Mouse (Mus musculus) c-Kit-positive CD71-negative TER-119-negative erythroid progenitor cells, embryonic 14.5 days (primary cell): ENCODE measurements around the gene Fosb.

Experiments used
- DNase-seq: peaks from one replicate; pipeline ENCODE4 v3.0.0-alpha.2; 2013; ENCODE audit warnings: low read depth

The Fosb gene

DNA sequence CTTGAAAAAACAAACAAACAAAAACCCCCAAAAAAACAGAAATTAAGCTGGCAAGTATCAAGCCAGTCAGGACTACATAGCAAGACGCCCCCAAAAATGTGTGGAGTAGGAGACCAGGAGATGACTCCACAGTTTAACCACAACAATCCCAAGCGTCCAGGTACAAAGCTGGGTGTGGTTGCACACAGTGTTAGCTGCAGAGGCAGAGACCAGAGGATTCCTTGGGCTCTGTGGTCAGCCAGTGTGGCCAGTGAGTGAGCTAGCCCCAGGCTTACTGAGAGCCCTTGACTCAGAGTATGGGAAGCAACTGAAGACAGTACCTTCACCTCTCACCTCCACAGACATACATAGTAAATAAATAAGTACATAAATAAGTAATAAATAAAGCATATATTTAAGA lies 22.1 kb upstream of the Fosb start:
- no peak for DNase-seq

DNA sequence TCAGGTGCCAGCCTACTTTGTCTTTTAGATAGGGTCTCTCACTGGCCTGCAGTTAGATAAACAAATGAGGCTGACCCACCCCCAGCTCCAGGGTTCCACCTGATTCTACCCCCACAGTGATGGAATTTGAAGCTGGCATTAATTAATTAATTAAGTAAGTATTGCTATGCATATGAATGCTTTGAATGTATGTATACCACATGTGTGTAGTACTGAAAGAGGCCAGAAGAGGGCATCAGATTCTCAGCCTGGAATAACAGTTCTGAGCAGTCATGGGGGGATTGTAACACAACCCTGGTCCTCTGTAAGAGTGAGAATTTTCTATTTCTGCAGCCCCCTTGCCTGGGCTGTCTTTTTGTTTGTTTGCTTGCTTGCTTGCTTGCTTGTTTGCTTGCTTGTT lies 18.6 kb upstream of the Fosb start:
- no peak for DNase-seq

GRCm38 (mm10) chr7:19327782-19328181 lies 17.9 kb upstream of the Fosb start:
- DNase-seq: no peak

GRCm38 (mm10) chr7:19327128-19327527 lies 17.3 kb upstream of the Fosb start:
- DNase-seq: no peak

DNA sequence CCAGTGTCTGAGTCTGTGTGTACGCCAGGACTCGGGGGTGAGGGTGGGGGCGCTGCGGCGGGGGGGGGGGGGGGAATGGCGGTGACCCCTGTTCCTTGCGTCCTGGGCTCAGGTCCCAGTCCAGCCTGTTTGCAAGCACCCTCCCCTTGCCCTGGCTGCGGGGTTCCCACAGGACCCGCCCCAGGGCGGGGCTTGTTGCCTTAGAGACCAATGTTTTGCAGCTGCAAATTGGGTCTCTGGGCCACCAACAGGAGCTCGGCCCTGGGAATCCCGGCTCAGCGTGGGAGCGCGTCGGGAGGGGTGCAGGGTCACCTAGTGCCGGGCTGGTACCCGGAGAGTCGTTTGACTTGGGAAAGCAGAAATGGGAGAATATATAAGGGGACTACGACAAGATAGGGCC lies 16.5 kb upstream of the Fosb start:
- DNase-seq: peak; percentile 87

- DNase-seq: no peak
Observed at GRCm38 (mm10) chr7:19325262-19326199, 15.7 kb upstream of the Fosb start.

- no peak for DNase-seq
Observed at GRCm38 (mm10) chr7:19324221-19324620, 14.4 kb upstream of the Fosb start.

DNA sequence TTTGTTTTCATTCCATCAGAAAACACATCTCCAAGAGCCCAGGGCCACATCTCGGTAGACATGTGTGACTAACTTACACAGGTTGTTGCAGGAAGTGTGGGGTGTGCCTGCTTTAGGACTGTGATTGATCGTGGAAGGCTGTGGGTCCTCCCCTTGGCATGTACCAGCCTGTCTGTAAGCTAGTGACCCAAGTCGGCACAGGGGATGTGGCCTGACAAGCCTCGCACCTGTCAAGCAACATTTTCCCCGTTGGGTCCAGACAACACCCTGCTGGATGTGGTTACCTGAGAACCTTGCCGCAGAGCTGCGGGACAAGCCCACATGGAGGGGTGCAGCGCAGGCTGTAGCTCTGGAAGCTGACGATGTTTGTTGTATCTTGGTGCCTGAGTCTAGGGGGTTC lies 12.6 kb upstream of the Fosb start:
- DNase-seq: no peak

DNA sequence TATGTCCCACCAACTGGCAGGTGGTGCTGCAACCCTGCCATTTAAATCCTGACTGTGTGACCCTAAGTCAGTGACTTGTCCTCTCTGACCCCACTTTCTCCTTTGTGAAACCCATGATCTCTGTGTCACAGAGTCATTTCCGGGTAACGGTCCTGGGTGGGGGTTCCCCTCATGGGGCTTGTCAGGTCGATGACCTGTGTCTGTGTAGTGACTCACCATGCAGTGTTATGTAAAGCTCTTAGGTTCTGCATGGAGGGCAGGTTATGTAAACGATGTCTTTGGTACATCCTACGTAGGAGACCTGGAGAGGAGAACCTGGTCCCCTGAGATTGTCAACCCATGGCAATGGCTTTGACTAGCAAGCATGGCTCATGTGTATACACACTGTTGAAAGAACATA lies 11.6 kb upstream of the Fosb start:
- no peak for DNase-seq

DNA sequence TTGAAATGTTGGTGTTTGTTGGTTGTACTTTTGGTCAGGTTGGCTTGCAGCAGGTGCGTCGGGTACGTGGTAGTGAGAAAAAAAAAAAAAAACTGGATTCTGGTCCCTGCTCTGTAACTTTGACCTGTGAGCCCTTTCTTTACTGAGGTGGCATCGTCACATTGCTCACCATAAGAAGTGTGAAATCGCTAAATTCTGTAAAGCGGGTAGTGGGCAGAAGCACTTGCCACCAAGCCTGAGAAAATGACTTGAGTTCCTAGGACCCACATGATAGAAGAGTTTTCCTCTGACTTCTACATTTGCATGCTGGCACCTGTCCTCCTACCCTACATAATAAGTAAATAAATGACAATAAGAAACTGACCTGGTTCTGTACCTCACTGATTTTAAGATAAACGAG lies 10.8 kb upstream of the Fosb start:
- DNase-seq: no peak

GRCm38 (mm10) chr7:19319906-19320305 lies 10.1 kb upstream of the Fosb start:
- DNase-seq: peak; percentile 96

GRCm38 (mm10) chr7:19319458-19319857 lies 9.6 kb upstream of the Fosb start:
- no peak for DNase-seq

DNA sequence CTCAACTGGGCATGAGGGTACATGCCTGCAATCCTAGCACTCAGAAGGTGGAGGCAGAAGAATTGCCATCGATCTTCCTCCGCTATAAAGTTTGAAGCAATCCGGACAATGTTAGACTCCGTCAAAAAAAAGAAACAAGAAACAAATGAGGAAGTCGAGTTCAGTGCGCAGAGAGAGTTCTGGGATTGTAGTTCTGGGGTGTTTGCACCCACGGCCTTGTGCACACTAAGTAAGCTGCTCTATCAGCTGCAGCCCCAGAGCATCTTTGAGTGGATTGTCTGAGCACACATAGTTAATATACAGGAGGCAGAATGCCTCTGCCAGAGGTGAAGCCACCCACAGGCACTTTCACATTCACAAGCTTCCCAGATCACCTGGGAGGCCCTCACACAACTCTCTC lies 8.8 kb upstream of the Fosb start:
- no peak for DNase-seq

DNA sequence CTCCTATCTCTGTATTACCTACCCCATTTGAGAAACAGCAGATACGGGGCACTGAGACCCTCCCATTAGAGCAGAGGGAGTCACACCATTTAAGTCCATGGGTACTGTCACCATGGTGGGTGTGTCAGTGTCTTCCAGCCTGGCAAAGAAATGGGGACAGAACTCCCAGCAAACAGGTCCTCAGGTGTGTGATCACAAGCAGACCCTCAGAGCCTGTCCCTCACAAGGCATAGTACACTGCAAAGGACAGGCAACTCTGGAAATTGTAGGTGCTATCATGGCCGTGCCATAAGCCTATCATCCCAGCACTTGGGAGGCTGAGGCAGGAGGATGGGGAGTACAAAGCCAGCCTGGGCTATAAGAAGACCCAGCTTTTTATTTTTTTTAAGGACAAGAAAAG lies 8.3 kb upstream of the Fosb start:
- DNase-seq: no peak

DNA sequence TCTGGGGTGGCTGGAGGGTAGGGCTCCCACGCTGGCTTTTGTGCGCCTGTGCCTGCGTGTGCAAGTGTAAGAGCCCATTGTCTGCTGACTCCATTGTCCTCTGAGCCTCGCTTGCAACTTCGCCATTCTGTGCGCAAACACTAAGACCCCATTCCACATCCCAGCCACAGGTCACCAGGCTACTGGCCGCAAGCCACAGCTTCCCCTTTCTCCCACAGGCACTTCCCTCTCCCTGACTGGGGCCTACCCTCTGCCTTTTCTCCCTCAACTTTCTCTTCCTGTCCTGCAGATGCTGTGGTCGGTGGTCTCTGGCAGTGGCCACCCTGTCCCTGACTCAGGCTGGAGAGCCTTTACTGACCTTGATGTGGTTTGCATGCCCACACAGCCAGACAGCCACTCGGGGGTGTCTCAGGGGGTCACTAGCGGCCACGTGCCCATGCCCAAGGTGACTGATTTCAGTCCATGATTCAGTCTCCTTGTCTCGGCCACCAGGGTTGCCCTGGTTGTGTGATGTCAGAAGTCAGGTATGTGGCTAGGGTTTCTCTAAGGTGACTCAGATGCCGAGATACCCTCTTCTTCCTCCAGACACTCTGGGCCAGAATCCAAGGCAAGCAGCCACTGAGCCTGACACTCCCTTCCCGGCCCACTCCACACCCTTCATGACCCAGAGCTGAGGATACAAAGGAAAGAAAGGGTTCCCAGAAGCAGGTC lies 6.8 kb upstream of the Fosb start:
- no peak for DNase-seq

DNA sequence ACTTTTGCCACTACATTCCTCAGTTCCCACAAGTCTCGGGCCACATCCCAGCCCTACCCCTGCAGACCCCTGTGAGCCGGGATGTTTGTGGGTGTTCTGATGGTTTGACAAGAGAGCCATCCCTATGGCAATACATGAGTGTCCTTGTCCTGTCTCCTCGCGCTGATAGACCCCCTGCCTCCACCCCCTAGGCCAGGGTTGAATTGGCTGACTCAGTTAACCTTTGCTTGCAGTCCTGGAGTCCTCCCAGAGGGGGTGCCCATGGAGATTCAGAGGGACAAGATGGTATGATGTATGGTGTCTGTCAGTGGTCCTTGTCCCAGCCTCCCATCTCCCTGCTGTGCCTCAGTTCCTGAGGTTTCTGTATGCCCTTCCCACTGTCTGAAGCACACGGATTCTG lies 4.2 kb upstream of the Fosb start:
- no peak for DNase-seq

DNA sequence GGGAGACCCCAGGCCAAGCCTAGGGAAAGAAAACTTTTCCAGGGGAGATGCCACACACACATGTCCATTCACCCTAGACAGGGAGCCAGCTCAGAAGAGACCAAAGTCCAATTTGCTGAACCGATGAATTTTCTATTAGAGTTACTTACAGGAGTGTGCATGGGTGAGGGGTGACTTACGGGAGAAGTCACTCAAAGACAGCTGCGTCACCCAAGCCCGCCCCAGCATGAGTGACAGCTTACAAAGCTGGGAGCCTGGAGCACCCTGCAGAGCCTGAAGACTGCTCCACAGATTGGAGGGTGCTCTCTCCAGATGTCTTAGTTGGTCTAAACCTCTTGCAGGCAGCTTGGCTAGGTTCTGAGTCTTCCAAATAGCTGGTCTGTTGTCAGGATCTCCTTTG lies 2.1 kb upstream of the Fosb start:
- no peak for DNase-seq

DNA sequence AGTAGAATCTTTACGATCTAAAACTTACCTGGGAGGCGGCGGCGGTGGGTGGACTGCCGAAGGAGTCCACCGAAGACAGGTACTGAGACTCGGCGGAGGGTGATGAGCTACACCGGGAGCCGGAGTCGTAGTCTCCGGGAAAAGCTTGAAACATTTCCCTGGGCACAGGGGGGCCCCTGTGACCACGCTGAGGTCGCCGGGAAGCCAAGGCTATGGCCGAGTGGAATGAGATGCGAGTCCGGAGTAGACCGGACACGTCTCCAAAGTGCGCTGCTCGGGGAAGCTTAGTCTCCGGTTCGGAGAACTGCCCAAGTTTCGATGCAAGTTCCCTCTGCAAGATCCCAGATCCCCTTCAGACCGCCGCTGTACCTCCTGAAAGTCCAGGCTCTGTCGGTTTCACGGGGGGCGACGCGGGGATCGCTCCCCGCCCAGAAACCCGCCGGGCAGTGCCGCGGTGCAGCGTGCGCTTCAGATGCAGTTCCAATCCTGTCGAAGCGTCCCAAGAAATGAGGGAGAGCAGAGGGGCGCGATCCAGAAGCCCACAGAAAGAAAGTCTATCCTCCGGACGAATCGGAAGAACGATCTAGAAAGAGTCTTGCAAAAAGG lies 470 bp downstream of the Fosb start:
- no peak for DNase-seq

GRCm38 (mm10) chr7:19308454-19309277 lies 1.2 kb downstream of the Fosb start:
- no peak for DNase-seq

DNA sequence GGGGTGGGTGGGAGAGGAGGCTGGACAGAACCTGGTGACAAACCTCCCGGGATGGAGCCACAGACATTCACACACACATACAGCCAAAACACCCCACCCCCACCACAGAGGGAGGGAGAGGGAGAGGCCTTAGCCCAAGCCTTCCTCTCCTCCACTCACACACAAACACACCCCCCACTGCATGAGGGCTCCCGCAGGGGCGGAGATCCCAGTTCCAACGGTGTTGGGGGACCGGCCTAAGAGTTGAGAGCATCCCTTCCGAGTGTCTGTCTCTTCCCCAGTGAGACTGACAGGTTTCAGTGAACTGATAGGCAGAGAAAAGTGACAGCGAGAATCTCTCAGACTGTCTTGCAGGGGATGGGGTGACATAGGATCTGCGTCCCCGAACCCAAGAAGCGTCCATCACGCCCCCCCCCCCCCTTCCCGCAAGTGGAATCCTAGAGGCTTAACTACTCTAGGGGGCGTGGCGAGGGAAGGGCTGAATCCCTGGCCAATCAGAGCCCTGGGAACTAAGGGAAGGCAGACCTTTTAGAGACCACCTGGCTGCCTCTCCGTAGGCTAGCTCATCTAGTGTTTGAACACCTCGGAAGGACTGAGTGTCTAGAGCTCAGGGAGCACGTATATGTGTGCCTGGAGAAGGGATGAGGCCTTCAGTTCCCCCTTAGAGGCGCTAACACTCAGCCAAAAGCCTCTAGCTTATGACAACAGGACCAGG lies 2.0 kb downstream of the Fosb start:
- no peak for DNase-seq
